Mouse (Mus musculus) adrenal gland, adult 18-20 months (tissue): ENCODE measurements around the gene Mapkapk5. TPM values are rescaled to one million over a fixed set of nuclear protein-coding genes. Genes with fewer than 3 reads are reported as not detected.
"Not testable (repeated sequence)": the region's sequence is repeated elsewhere in the genome, so short reads cannot be mapped to it uniquely, and the experiment has no call there.

Source experiments
- DNase-seq, 2 experiments: peaks; one replicate each; pipeline ENCODE4 v3.0.0; 2021 to 2022; ENCODE audit warnings: low spot score in 2 of 2
- total RNA-seq, 2 experiments: library from RNA; stranded (reverse); gene quantifications; 1 replicate in 1 of 2; 2 replicates in 1 of 2; pipeline ENCODE4 v1.2.3; 2021

The Mapkapk5 gene
- total RNA-seq, 2 experiments from 2014 or later: 73.0 to 75.0 TPM

GRCm38 (mm10) chr5:121503231-121503630, 42.5 kb downstream of the Mapkapk5 start, which contains the start of gene Adam1b:
TSS of gene Adam1b (minus strand) at chr5:121503435.
- no peak for DNase-seq

GRCm38 (mm10) chr5:121501424-121501996, 44.2 kb downstream of the Mapkapk5 start:
- DNase-seq: not testable (repeated sequence)

- no peak for DNase-seq
These were observed 45.0 kb downstream of the Mapkapk5 start for GRCm38 (mm10) chr5:121500719-121501118.

- no peak for DNase-seq
These were observed 52.4 kb downstream of the Mapkapk5 start for GRCm38 (mm10) chr5:121493305-121493704.

GRCm38 (mm10) chr5:121484801-121485200, 60.9 kb downstream of the Mapkapk5 start:
- DNase-seq: no peak

- DNase-seq: no peak
These were observed 68.0 kb downstream of the Mapkapk5 start for GRCm38 (mm10) chr5:121477680-121478079.

- DNase-seq: no peak
These were observed 69.7 kb downstream of the Mapkapk5 start for GRCm38 (mm10) chr5:121476040-121476439.

Other genes with a start within 250 kb of the Mapkapk5 start
- 10 to 100 TPM; 41.6 to 49.4 TPM for gene Trafd1, start 160.3 kb downstream of the Mapkapk5 start, total RNA-seq
- gene Naa25, start 148.0 kb downstream of the Mapkapk5 start, total RNA-seq: 10 to 100 TPM; 38.8 to 40.4 TPM
- 1 to 10 TPM; 2.1 to 2.3 TPM for gene Tmem116, start 94.0 kb downstream of the Mapkapk5 start, total RNA-seq
- 100 to 1,000 TPM in 1 of 2 experiments, 10 to 100 TPM in 1; 97.1 to 106 TPM for gene Erp29, start 93.4 kb downstream of the Mapkapk5 start, total RNA-seq
- gene Adam1b, start 42.5 kb downstream of the Mapkapk5 start, total RNA-seq: not detected
- gene Adam1a, start 423 bp downstream of the Mapkapk5 start, total RNA-seq: 1 to 10 TPM; 5.2 to 5.7 TPM
- under 1 TPM in 1 of 2 experiments, not detected in 1; 0.64 TPM for gene Gm42878, start 423 bp downstream of the Mapkapk5 start, total RNA-seq
- 1,000 to 10,000 TPM; 1,017 to 2,323 TPM for gene Aldh2, start 47.9 kb upstream of the Mapkapk5 start, total RNA-seq
- gene Acad12, start 73.0 kb upstream of the Mapkapk5 start, total RNA-seq: 10 to 100 TPM; 25.2 to 30.3 TPM
- 10 to 100 TPM; 25.2 to 29.4 TPM for gene Acad10, start 114.6 kb upstream of the Mapkapk5 start, total RNA-seq
- gene Brap, start 114.7 kb upstream of the Mapkapk5 start, total RNA-seq: 10 to 100 TPM; 53.5 to 58.7 TPM
- gene Atxn2, start 165.4 kb upstream of the Mapkapk5 start, total RNA-seq: 100 to 1,000 TPM; 165 to 216 TPM